Comparison of ENCODE assay signal across 8 mouse cellular contexts in genomic region chr6:40303379-40303778, GRCm38 (mm10). TPM values are rescaled to one million over a fixed set of nuclear protein-coding genes. Genes with fewer than 3 reads are reported as not detected.
DNase-seq lines count a peak whose midpoint lies in the region; ATAC-seq and TF ChIP-seq lines count a peak whose summit lies in the region.

No protein-coding gene starts in this region.

- no peaks in the 10 kb centered on the region for H3K27me3 ChIP-seq in intestine, postnatal 0 days (replicated peaks; ENCODE audit: control insufficient read depth, insufficient read depth, low read length)
- H3K27me3 ChIP-seq in intestine, embryonic 16.5 days (replicated peaks; ENCODE audit: control insufficient read depth, insufficient read depth, low read length): no peaks in the 10 kb centered on the region
- no peaks in the 10 kb centered on the region for H3K27me3 ChIP-seq in embryonic facial prominence, embryonic 10.5 days (replicated peaks; ENCODE audit: low read depth, poor library complexity, severe bottlenecking)
- no peaks in the 10 kb centered on the region for H3K27me3 ChIP-seq in hindbrain, embryonic 14.5 days (ENCODE audit: control insufficient read depth, insufficient read depth, low read length)
- no peaks in the 10 kb centered on the region for H3K27me3 ChIP-seq in neural tube, embryonic 14.5 days (ENCODE audit: control insufficient read depth, insufficient read depth, low read length)

- WGBS in intestine, postnatal 0 days: 8% methylated on average over 6 of the region's 6 CpGs
- WGBS in intestine, embryonic 16.5 days: 13% methylated on average over 6 of the region's 6 CpGs
- WGBS in embryonic facial prominence, embryonic 10.5 days: 18% methylated on average over 6 of the region's 6 CpGs
- 12% methylated on average over 6 of the region's 6 CpGs for WGBS in hindbrain, embryonic 14.5 days
- 13% methylated on average over 6 of the region's 6 CpGs for WGBS in neural tube, embryonic 14.5 days

- TF ChIP-seq CTCF in intestine, postnatal 0 days (IDR thresholded peaks at IDR 0.05; ENCODE audit: low read depth): peak; percentile 80

- H3K36me3 ChIP-seq in intestine, postnatal 0 days (ENCODE audit: control insufficient read depth, insufficient read depth): no peaks in the 10 kb centered on the region
- no peaks in the 10 kb centered on the region for H3K36me3 ChIP-seq in intestine, embryonic 16.5 days (ENCODE audit: control insufficient read depth, insufficient read depth, low read length)
- H3K36me3 ChIP-seq in embryonic facial prominence, embryonic 10.5 days (replicated peaks): no peaks in the 10 kb centered on the region
- H3K36me3 ChIP-seq in hindbrain, embryonic 14.5 days (replicated peaks; ENCODE audit: control insufficient read depth, insufficient read depth): no peaks in the 10 kb centered on the region
- H3K36me3 ChIP-seq in neural tube, embryonic 14.5 days (ENCODE audit: control insufficient read depth, insufficient read depth, low read length): no peaks in the 10 kb centered on the region

- peak; percentile 23 for DNase-seq in adrenal gland, adult 8-10 months
- peak; percentile 29 for DNase-seq in embryonic facial prominence, embryonic 10.5 days (ENCODE audit: low spot score)
- peak; percentile 84 for DNase-seq in hindbrain, embryonic 14.5 days (ENCODE audit: low spot score)
- peak; percentile 39 to 92 for DNase-seq in left cerebral cortex, adult 9 months (ENCODE audit: low spot score in 2 of 2)
- no peak for DNase-seq in spleen, postnatal 36 days (ENCODE audit: low spot score in 2 of 2)

- no peaks in the 10 kb centered on the region for H3K9me3 ChIP-seq in intestine, postnatal 0 days (ENCODE audit: control insufficient read depth)
- H3K9me3 ChIP-seq in intestine, embryonic 16.5 days (ENCODE audit: control insufficient read depth, low read length): no peaks in the 10 kb centered on the region
- H3K9me3 ChIP-seq in embryonic facial prominence, embryonic 10.5 days: no peaks in the 10 kb centered on the region
- H3K9me3 ChIP-seq in hindbrain, embryonic 14.5 days (ENCODE audit: control insufficient read depth, low read length): no peaks in the 10 kb centered on the region
- no peaks in the 10 kb centered on the region for H3K9me3 ChIP-seq in neural tube, embryonic 14.5 days (ENCODE audit: control insufficient read depth, low read length)

- no peak overlapping the region for H3K27ac ChIP-seq in intestine, postnatal 0 days (ENCODE audit: low read depth, low read length)
- H3K27ac ChIP-seq in intestine, embryonic 16.5 days (ENCODE audit: low read length): no peak overlapping the region
- H3K27ac ChIP-seq in embryonic facial prominence, embryonic 10.5 days (replicated peaks): no peak overlapping the region
- H3K27ac ChIP-seq in hindbrain, embryonic 14.5 days: no peak overlapping the region
- no peak overlapping the region for H3K27ac ChIP-seq in neural tube, embryonic 14.5 days (ENCODE audit: low read depth, low read length)

- no peak overlapping the region for H3K4me2 ChIP-seq in intestine, postnatal 0 days (replicated peaks; ENCODE audit: low read depth)
- no peak overlapping the region for H3K4me2 ChIP-seq in intestine, embryonic 16.5 days (ENCODE audit: low read depth, low read length)
- H3K4me2 ChIP-seq in hindbrain, embryonic 14.5 days (replicated peaks): no peak overlapping the region
- H3K4me2 ChIP-seq in neural tube, embryonic 14.5 days (ENCODE audit: low read depth, low read length): no peak overlapping the region

- H3K4me3 ChIP-seq in intestine, postnatal 0 days (ENCODE audit: low read depth, low read length): no peak overlapping the region
- no peak overlapping the region for H3K4me3 ChIP-seq in intestine, embryonic 16.5 days (ENCODE audit: low read length)
- H3K4me3 ChIP-seq in embryonic facial prominence, embryonic 10.5 days: no peak overlapping the region
- no peak overlapping the region for H3K4me3 ChIP-seq in hindbrain, embryonic 14.5 days (replicated peaks; ENCODE audit: low read length)
- no peak overlapping the region for H3K4me3 ChIP-seq in neural tube, embryonic 14.5 days (ENCODE audit: low read depth, low read length)

- H3K4me1 ChIP-seq in intestine, postnatal 0 days (replicated peaks; ENCODE audit: control insufficient read depth, insufficient read depth, low read length): no peaks in the 10 kb centered on the region
- H3K4me1 ChIP-seq in intestine, embryonic 16.5 days (ENCODE audit: control insufficient read depth, insufficient read depth, low read length): no peaks in the 10 kb centered on the region
- H3K4me1 ChIP-seq in embryonic facial prominence, embryonic 10.5 days: no peaks in the 10 kb centered on the region
- no peaks in the 10 kb centered on the region for H3K4me1 ChIP-seq in hindbrain, embryonic 14.5 days (replicated peaks; ENCODE audit: control insufficient read depth, insufficient read depth, low read length)
- H3K4me1 ChIP-seq in neural tube, embryonic 14.5 days (ENCODE audit: control insufficient read depth, insufficient read depth, low read length): no peaks in the 10 kb centered on the region

- ATAC-seq in intestine, postnatal 0 days: no peak
- no peak for ATAC-seq in intestine, embryonic 16.5 days
- peak; percentile 83 for ATAC-seq in hindbrain, embryonic 14.5 days (ENCODE audit: low FRiP score)
- ATAC-seq in neural tube, embryonic 14.5 days (ENCODE audit: low read depth): peak; percentile 68; the same call in 1 of the 2 replicates

- H3K9ac ChIP-seq in intestine, postnatal 0 days (ENCODE audit: low read depth, low read length): no peak overlapping the region
- no peak overlapping the region for H3K9ac ChIP-seq in intestine, embryonic 16.5 days (ENCODE audit: low read depth, low read length)
- no peak overlapping the region for H3K9ac ChIP-seq in hindbrain, embryonic 14.5 days
- H3K9ac ChIP-seq in neural tube, embryonic 14.5 days (replicated peaks; ENCODE audit: low read depth, low read length): no peak overlapping the region

RNA-seq across cellular contexts. Expression of gene Agk, which starts 21.6 kb away (rescaled TPM):
- 10.0 and 10.9 TPM in 2 replicates for polyA plus RNA-seq in intestine, postnatal 0 days (2015; fragmentation: Nextera tagmentation; extraction: Ambion mirVana)
- 30.7 and 32.9 TPM in 2 replicates for polyA plus RNA-seq in intestine, embryonic 16.5 days (2015; fragmentation: Nextera tagmentation; extraction: Ambion mirVana)
- total RNA-seq in adrenal gland, adult 8-10 months (2022): 10 to 100 TPM; 30.7 to 37.0 (median 33.7) TPM
- 50.6 and 53.3 TPM in 2 replicates for polyA plus RNA-seq in embryonic facial prominence, embryonic 10.5 days (2016; fragmentation: Nextera tagmentation; extraction: Ambion mirVana)
- polyA plus RNA-seq in hindbrain, embryonic 14.5 days (2014; fragmentation: Nextera tagmentation; extraction: Ambion mirVana): 54.9 and 62.9 TPM in 2 replicates
- polyA plus RNA-seq in neural tube, embryonic 14.5 days (2014; fragmentation: Nextera tagmentation; extraction: Ambion mirVana): 59.8 and 72.2 TPM in 2 replicates

Comparison
In these comparisons a context has a peak if more than half of its experiments do, and no peak if none do; other contexts are left out.
1. ATAC-seq: peak in hindbrain, embryonic 14.5 days (single experiment) and neural tube, embryonic 14.5 days (single experiment); none in intestine, postnatal 0 days (single experiment) and intestine, embryonic 16.5 days (single experiment).
2. DNase-seq: peak in adrenal gland, adult 8-10 months (single experiment), embryonic facial prominence, embryonic 10.5 days (single experiment), hindbrain, embryonic 14.5 days (single experiment) and left cerebral cortex, adult 9 months (2 of 2); none in spleen, postnatal 36 days (0 of 2).